Comparison of ENCODE assay signal across 22 mouse cellular contexts in the genomic region with DNA sequence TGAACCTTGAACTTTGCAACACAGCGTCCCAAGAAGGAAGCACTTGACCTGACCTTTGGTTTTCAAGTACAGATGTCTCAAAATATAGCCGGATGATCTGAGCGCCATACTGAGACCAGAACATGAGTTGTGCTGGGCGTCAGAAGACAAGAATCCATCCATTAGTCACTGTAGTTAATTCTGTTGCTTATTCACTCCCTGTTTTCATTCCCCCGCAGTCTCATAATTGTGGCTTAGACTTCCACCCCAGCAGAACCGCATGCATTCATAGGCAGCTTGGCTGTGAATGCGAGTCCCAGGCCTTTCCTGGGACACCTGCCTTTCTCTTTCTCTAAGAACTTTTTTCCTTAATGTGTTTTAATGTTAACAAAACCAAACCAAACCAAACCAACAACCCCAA. TPM values are rescaled to one million over a fixed set of nuclear protein-coding genes. Genes with fewer than 3 reads are reported as not detected.
A peak's percentile ranks its signal among the peaks of the same experiment; 100 is the strongest.
DNase-seq lines count a peak whose midpoint lies in the region; TF ChIP-seq lines count a peak whose summit lies in the region.
"Had no signal": no experiment of that assay in that cellular context is flagged by ENCODE, and none has a peak within 500 bp of the region (broad histone marks: within the 10 kb centered on the region; RNA-seq: fewer than 3 reads in every experiment).

No protein-coding gene starts in this region.

- peak overlapping the region; percentile 28; the same call in 1 of the 2 replicates for H3K27ac ChIP-seq in layer of hippocampus, adult 2 months
- H3K27ac ChIP-seq: embryonic facial prominence, embryonic 13.5 days; embryonic facial prominence, embryonic 15.5 days; forebrain, embryonic 10.5 days; forebrain, embryonic 12.5 days had no signal

- intact Hi-C loops in gastrocnemius, postnatal 14 days (cut with DNase I; ENCODE audit: low total_unique reads): no loop called here

- no peak for DNase-seq in layer of hippocampus, adult 2 months (ENCODE audit: low spot score in 2 of 2)
- no peak for DNase-seq in layer of hippocampus, postnatal 10 days (ENCODE audit: low spot score in 2 of 2)
- DNase-seq in right cerebral cortex, adult 18-20 months: peak; percentile 36
- DNase-seq in right cerebral cortex, postnatal 36 days (ENCODE audit: low spot score in 2 of 2): no peak
- peak; percentile 71 for DNase-seq in brain, adult 2 months (ENCODE audit: low read depth, low spot score)
- no peak for DNase-seq in testis, postnatal 10 days (ENCODE audit: low spot score)
- DNase-seq in gastrocnemius, postnatal 14 days: no peak
- DNase-seq: adrenal gland, adult 8-10 months; adrenal gland, postnatal 14 days; adrenal gland, postnatal 36 days; cerebellum, adult 11 months; cerebellum, adult 18-20 months; cerebellum, adult 8-10 months; cerebellum, adult 9-11 months; cerebellum, postnatal 14 days; cerebellum, postnatal 36 days; embryo, embryonic 11 days had no signal

- no peak overlapping the region for H3K4me3 ChIP-seq in layer of hippocampus, adult 2 months
- H3K4me3 ChIP-seq: embryonic facial prominence, embryonic 13.5 days; embryonic facial prominence, embryonic 15.5 days; erythroblast, embryonic 14.5 days; forebrain, embryonic 10.5 days; forebrain, embryonic 12.5 days had no signal

- no peak for TF ChIP-seq CTCF in layer of hippocampus, adult 2 months (conservative IDR thresholded peaks at IDR 0.05)

RNA-seq across cellular contexts. Expression of a gene that starts 14.3 kb away (rescaled TPM):
- 1 to 10 TPM; 4.3 to 5.1 TPM for total RNA-seq in layer of hippocampus, adult 2 months (2021)
- 1 to 10 TPM; 5.0 to 5.5 TPM for total RNA-seq in layer of hippocampus, postnatal 10 days (2021)
- total RNA-seq in gastrocnemius, postnatal 14 days (2021): 1 to 10 TPM; 2.7 to 3.1 TPM

RNA-seq across cellular contexts. Expression of a gene that starts 33.8 kb away (rescaled TPM):
- total RNA-seq in layer of hippocampus, adult 2 months (2021): under 1 TPM; 0.20 to 0.39 TPM
- total RNA-seq in layer of hippocampus, postnatal 10 days (2021): under 1 TPM; 0.27 to 0.53 TPM
- 1 to 10 TPM; 2.3 to 2.4 TPM for total RNA-seq in gastrocnemius, postnatal 14 days (2021)

Comparison
In these comparisons a context has a peak if more than half of its experiments do, and no peak if none do; other contexts are left out.
1. DNase-seq: peak in right cerebral cortex, adult 18-20 months (single experiment) and brain, adult 2 months (single experiment); none in layer of hippocampus, adult 2 months (0 of 2), layer of hippocampus, postnatal 10 days (0 of 2), right cerebral cortex, postnatal 36 days (0 of 2), testis, postnatal 10 days (single experiment) and gastrocnemius, postnatal 14 days (single experiment).